Mouse (Mus musculus) left cerebral cortex, postnatal 36 days (tissue): Measurements from ENCODE around the gene Olfr1298. TPM values are rescaled to one million over a fixed set of nuclear protein-coding genes. Genes with fewer than 3 reads are reported as not detected.

Experiments used
- DNase-seq, 2 experiments: peaks; one replicate each; pipeline ENCODE4 v3.0.0; 2021 to 2022; ENCODE audit warnings: low spot score in 2 of 2, mixed read lengths in 1 of 2
- intact Hi-C: fragments of 180-260 bp; cut with DNase I; formaldehyde crosslinking; loops from one replicate; pipeline ENCODE4 v1.15.1; 2025
- total RNA-seq, 2 experiments: library from RNA; stranded (reverse); gene quantifications; 2 replicates each; pipeline ENCODE4 v1.2.3; 2021

The Olfr1298 gene
- not detected for total RNA-seq

DNA sequence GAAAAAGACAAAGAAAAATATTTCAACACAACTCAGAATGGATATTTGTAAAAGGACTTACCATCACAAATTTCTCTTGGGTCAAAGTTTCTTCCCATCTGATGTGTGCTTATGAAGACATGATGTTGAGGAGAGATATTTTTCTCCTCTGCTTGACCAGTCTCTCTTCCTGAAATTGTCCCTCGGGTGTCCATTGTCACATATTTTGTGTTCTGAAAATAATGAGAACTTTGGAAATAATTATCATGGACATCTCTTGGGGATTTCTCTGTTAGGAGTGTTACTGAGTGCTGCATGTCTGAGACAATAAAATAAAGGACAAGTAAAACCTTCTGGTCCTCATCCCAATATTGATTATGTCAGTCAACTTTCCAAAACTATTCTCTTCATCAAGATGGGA, at the start of gene Olfr1298:
Gene Olfr1298 (minus strand): TSS at position 101 of the 400 bp plus-strand sequence.
- intact Hi-C loops: no loop called here
- DNase-seq: no peak

DNA sequence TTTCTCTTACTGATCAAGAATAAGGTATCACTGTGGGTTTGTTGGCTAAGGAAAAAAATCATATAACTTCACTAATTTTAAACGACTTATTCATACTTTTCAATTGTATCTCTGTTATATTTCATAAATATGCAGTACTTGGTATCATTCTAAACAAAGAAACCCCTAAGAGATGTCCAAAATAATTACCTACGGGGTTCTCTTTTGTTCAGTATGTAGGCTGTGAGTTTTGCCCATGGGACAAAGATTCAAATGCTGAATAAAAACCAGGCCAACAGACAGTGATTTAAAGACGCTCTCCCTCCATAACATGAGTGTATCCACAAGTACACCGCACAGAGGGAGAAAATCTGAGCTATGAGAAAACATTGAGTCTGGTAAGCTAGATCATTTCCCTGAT, 12.1 kb upstream of the Olfr1298 start, which contains the start of gene Olfr1299:
Gene Olfr1299 (plus strand): TSS at position 301 of the 400 bp plus-strand sequence.
- intact Hi-C loops: no loop called here
- no peak for DNase-seq

DNA sequence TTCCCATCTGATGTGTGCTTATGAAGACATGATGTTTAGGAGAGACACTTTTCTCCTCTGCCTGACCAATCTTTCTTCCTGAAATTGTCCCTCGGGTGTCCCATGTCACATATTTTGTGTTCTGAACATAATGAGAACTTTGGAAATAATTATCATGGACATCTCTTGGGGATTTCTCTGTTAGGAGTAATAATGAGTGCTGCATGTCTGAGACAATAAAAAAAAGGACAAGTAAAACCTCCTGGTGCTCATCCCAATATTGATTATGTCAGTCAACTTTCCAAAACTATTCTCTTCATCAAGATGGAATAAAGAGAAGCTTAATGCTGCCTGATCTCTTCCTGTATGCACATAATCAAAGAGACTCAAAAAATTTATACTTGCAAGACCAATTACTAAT, 22.6 kb downstream of the Olfr1298 start, which contains the start of gene Olfr1297:
Gene Olfr1297 (minus strand): TSS at position 101 of the 400 bp plus-strand sequence.
- DNase-seq: no peak
- intact Hi-C loops: no loop called here

Other genes with a start within 250 kb of the Olfr1298 start
- gene Olfr1286, start 226.1 kb downstream of the Olfr1298 start, total RNA-seq: not detected
- not detected for gene Olfr1287, start 200.1 kb downstream of the Olfr1298 start, total RNA-seq
- not detected for gene Olfr1288, start 175.1 kb downstream of the Olfr1298 start, total RNA-seq
- not detected for gene Olfr1289, start 168.4 kb downstream of the Olfr1298 start, total RNA-seq
- not detected for gene Olfr1290, start 155.4 kb downstream of the Olfr1298 start, total RNA-seq
- gene Olfr1291-ps1, start 152.0 kb downstream of the Olfr1298 start, total RNA-seq: not detected
- gene Olfr1293-ps, start 124.0 kb downstream of the Olfr1298 start, total RNA-seq: not detected
- not detected for gene Olfr1294, start 108.9 kb downstream of the Olfr1298 start, total RNA-seq
- gene Olfr1295, start 79.5 kb downstream of the Olfr1298 start, total RNA-seq: not detected
- gene Olfr1297, start 22.7 kb downstream of the Olfr1298 start, total RNA-seq: not detected
- not detected for gene Olfr1299, start 12.2 kb upstream of the Olfr1298 start, total RNA-seq
- not detected for gene Olfr1301, start 101.8 kb upstream of the Olfr1298 start, total RNA-seq
- not detected for gene Olfr1302, start 128.2 kb upstream of the Olfr1298 start, total RNA-seq
- not detected for gene Olfr1303, start 171.1 kb upstream of the Olfr1298 start, total RNA-seq
- not detected for gene Olfr1305, start 227.9 kb upstream of the Olfr1298 start, total RNA-seq